Mouse (Mus musculus): ENCODE measurements at regions not wholly inside any gene's neighbourhood (a gene's known extent, or its start where the extent isn't known, plus 50 kb on each side); places are given as distances from the start of the nearest gene placed in this dataset.

DNA sequence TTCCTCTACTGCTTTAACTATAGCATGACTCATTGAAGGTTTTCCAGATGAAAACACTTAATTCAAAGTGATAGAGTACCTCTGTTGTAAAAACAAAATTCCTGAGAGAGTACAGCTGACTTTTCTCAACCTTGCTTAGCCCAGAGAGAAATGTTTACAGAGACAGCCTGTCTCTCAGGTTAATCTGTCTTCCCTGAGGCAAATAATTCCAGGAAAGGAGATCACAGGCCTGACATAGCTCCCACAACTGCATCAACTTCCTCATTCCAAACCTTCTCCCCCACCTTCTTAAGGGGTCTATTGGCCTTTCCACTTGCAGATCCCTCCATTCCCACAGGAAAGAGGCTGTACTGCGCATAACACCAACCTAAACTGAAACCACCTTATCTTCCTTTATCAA lies 586.1 kb upstream of the Impad1 start:
- no peak overlapping the region for H3K4me3 ChIP-seq
- no peaks in the 10 kb centered on the region for H3K9me3 ChIP-seq (replicated peaks)
- WGBS (ENCODE audit: insufficient replicate concordance), result 63% methylated on average over 1 of the region's 1 CpGs
- H3K27me3 ChIP-seq (replicated peaks), result no peaks in the 10 kb centered on the region
- no peak overlapping the region for H3K9ac ChIP-seq
- no peaks in the 10 kb centered on the region for H3K4me1 ChIP-seq
- H3K4me2 ChIP-seq, result no peak overlapping the region
- H3K36me3 ChIP-seq, result no peaks in the 10 kb centered on the region
- ATAC-seq, result no peak
- no peak overlapping the region for H3K27ac ChIP-seq

DNA sequence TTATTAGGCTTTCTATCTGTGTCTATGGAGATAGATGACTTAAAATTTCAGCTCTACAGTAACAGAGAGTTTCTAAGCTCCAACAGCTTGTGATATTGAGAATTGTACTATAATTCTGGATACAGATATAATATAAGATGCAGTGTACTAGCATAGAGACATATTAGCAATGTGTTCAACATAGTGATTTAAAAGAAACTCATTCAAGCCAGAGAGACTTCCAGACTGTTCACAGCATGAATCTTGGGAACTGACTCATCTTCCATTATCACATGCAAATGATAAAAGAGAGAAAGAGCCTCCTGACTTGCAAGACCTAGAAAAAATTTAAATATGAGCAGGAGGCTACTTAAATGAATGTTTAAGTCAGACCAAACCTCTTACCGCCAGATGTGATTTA lies 565.1 kb upstream of the Impad1 start:
- H3K4me3 ChIP-seq, result no peak overlapping the region
- no peaks in the 10 kb centered on the region for H3K4me1 ChIP-seq
- H3K36me3 ChIP-seq, result no peaks in the 10 kb centered on the region
- no peak for ATAC-seq
- H3K27me3 ChIP-seq (replicated peaks), result no peaks in the 10 kb centered on the region
- H3K9ac ChIP-seq, result no peak overlapping the region
- WGBS (ENCODE audit: insufficient replicate concordance), result 78% methylated on average over 1 of the region's 1 CpGs
- no peak overlapping the region for H3K4me2 ChIP-seq
- no peaks in the 10 kb centered on the region for H3K9me3 ChIP-seq (replicated peaks)
- no peak overlapping the region for H3K27ac ChIP-seq

DNA sequence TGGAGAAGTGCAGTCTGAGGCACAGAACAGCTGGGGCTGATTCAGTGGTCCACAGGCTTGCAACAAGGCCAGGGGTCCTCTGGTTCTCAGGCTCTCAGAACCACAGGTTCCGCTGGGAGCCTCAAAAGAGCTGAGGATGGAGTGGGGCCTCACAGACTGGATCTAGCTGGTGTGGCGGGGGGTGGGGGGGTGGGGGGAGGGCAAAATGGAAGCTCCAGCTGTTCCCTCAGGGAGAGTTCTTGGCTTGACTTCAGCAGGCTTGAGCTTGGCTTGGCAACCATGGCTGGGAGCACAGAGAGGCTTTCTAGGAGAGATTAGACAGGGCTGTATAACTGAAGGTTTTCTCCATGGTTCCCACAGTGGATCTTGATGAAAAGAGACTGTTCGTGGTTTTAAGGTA lies 553.1 kb upstream of the Impad1 start:
- no peaks in the 10 kb centered on the region for H3K4me1 ChIP-seq
- no peak overlapping the region for H3K9ac ChIP-seq
- H3K4me3 ChIP-seq, result no peak overlapping the region
- H3K9me3 ChIP-seq (replicated peaks), result no peaks in the 10 kb centered on the region
- no peak for ATAC-seq
- no peaks in the 10 kb centered on the region for H3K36me3 ChIP-seq
- no peak overlapping the region for H3K27ac ChIP-seq
- no peak overlapping the region for H3K4me2 ChIP-seq
- no peaks in the 10 kb centered on the region for H3K27me3 ChIP-seq (replicated peaks)
- WGBS (ENCODE audit: insufficient replicate concordance), result 63% methylated on average over 3 of the region's 3 CpGs

DNA sequence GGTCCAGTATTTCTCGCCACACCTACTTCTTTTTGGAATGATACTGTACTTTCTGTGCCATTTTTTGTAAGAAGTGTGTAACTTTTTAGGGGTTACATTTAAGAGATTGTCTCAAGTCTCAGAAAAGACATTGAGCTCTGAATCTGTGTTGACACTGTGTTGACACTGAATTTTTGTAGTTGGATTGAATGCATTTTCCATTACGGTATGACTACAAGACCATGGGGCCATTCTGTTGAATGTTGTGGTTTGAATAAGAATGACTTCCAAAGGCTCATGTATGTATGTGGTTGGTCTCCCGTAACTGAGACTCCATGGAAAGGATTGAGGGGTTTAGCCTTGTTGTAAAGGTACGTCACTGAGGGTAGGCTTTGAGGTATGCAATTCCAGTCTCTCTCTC lies 551.6 kb upstream of the Impad1 start:
- no peak for ATAC-seq
- H3K9me3 ChIP-seq (replicated peaks), result no peaks in the 10 kb centered on the region
- H3K4me3 ChIP-seq, result no peak overlapping the region
- H3K9ac ChIP-seq, result no peak overlapping the region
- no peaks in the 10 kb centered on the region for H3K27me3 ChIP-seq (replicated peaks)
- no peaks in the 10 kb centered on the region for H3K4me1 ChIP-seq
- no peaks in the 10 kb centered on the region for H3K36me3 ChIP-seq
- 63% methylated on average over 4 of the region's 4 CpGs for WGBS (ENCODE audit: insufficient replicate concordance)
- H3K4me2 ChIP-seq, result no peak overlapping the region
- H3K27ac ChIP-seq, result no peak overlapping the region

DNA sequence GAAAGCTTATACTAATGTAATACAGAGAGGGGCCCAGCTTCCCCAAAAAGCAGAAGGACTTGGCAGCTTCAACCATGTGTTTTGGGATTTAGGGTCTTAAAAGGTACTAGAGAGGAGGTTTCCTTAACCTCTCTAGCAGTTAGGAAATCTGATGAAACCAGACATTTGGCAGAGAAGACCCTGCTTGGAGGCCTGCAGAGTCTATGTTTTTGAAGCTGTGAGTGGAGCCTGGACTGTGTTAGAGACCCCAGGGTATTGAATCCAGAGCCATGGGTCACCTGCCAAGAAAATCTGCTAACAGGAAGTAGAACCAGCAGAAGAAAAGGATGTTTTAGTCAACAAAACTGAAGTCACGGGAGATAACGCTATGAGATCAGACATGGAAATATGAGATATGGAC lies 551.2 kb upstream of the Impad1 start:
- Histone ChIP-seq H3K4me1 (no peaks in the 10 kb centered on the region), H3K9me3 (replicated peaks) (no peaks in the 10 kb centered on the region), H3K36me3 (no peaks in the 10 kb centered on the region), H3K27me3 (replicated peaks) (no peaks in the 10 kb centered on the region), H3K9ac (no peak overlapping the region), H3K4me2 (no peak overlapping the region), H3K4me3 (no peak overlapping the region), H3K27ac (no peak overlapping the region)
- WGBS (ENCODE audit: insufficient replicate concordance), result 68% methylated on average over 2 of the region's 2 CpGs
- no peak for ATAC-seq

DNA sequence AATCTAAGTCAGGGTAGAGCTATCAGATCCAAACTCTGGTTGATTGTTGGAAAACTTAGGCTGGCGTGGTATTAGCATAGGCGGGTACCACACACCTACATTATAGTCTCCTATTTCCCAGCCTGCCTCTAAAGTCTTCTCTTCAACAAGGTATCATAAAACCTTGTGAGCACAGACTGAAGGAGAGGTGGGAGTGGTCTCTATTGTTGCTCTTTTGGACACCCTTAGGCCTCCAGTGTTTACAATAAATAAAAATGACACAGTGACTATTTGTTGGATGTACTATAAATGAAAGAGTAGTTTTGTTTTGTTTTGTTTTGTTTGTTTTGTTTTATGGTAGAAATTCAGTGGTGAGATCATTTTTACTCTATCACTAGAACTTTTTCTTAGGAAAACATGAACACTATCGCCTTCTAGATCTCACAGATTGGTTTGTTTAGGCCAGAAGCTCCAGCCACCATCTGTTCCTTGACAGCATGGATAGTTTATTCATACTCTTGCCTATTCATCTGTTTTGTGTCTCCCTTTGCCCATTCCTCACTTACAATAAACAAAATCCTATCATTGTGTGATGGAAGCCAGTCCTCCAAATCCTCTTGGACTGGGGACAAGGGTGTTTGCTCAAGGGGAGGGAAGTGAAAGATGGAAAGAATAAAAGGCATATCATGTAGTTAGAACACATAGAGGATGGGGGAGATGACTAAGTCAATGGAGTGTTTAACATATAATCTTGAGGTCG lies 544.2 kb upstream of the Impad1 start:
- H3K9me3 ChIP-seq (replicated peaks), result no peaks in the 10 kb centered on the region
- H3K4me1 ChIP-seq, result no peaks in the 10 kb centered on the region
- no peaks in the 10 kb centered on the region for H3K27me3 ChIP-seq (replicated peaks)
- 49% methylated on average over 4 of the region's 4 CpGs for WGBS (ENCODE audit: insufficient replicate concordance)
- no peak overlapping the region for H3K9ac ChIP-seq
- H3K4me3 ChIP-seq, result no peak overlapping the region
- ATAC-seq, result no peak
- H3K36me3 ChIP-seq, result no peaks in the 10 kb centered on the region
- H3K27ac ChIP-seq, result no peak overlapping the region
- no peak overlapping the region for H3K4me2 ChIP-seq

DNA sequence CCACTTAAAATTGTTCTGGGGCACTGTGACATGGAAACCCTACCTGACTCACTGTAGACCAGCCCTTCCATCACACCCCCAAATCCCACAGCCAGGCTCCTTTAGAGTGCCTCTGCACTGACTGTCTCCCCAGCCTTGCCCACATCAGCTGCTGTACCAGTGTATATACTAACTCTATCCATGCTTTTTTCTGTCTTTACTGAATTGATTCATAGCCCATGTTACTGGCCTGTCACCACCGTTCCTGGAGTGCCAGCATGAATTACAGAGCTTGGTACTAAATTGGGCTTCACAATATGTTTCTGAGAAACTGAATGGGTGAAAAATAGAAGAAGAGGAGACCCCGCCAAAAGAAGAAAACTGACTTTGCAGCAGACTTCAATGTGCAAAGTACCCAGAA lies 541.9 kb upstream of the Impad1 start:
- Histone ChIP-seq H3K9me3 (replicated peaks) (no peaks in the 10 kb centered on the region), H3K27me3 (replicated peaks) (no peaks in the 10 kb centered on the region), H3K4me2 (no peak overlapping the region), H3K4me3 (no peak overlapping the region), H3K27ac (no peak overlapping the region), H3K36me3 (no peaks in the 10 kb centered on the region), H3K4me1 (no peaks in the 10 kb centered on the region), H3K9ac (no peak overlapping the region)
- ATAC-seq, result no peak
- 64% methylated on average over 2 of the region's 2 CpGs for WGBS (ENCODE audit: insufficient replicate concordance)

DNA sequence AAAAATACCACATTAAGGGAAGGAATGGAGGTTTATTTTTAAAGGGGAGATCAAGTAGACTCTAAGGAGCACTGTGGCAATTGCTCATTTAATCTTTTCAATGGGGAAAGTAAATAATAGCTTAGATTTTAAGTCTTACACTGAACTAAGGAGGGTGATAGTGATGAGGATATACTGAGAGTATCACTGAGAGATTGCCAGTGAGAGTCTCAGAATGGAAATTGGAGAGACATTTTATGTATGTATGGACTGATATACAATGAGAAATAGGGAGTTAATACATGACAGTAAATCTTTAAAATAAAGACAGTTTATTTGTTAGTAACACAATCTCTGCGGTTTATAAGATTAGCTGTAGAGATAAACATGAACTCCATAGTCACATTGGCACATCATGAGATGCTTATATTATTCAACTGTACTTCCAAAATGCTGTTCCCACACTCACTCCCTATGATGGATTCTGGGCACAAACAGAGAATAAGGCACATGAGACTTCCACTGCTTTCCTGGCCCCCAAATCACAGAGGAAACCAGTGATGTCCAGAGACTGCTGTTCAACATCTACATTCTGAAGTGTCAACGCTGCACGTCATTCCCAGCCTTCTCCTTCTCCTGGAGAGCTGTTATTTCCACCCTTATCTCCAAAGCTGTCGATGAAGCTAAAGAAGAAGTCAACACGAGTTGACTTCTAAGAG lies 535.5 kb upstream of the Impad1 start:
- Histone ChIP-seq H3K36me3 (no peaks in the 10 kb centered on the region), H3K9ac (no peak overlapping the region), H3K27me3 (replicated peaks) (no peaks in the 10 kb centered on the region), H3K9me3 (replicated peaks) (no peaks in the 10 kb centered on the region), H3K4me3 (no peak overlapping the region), H3K4me1 (no peaks in the 10 kb centered on the region), H3K27ac (no peak overlapping the region), H3K4me2 (no peak overlapping the region)
- no peak for ATAC-seq
- WGBS (ENCODE audit: insufficient replicate concordance), result 26% methylated on average over 5 of the region's 5 CpGs

DNA sequence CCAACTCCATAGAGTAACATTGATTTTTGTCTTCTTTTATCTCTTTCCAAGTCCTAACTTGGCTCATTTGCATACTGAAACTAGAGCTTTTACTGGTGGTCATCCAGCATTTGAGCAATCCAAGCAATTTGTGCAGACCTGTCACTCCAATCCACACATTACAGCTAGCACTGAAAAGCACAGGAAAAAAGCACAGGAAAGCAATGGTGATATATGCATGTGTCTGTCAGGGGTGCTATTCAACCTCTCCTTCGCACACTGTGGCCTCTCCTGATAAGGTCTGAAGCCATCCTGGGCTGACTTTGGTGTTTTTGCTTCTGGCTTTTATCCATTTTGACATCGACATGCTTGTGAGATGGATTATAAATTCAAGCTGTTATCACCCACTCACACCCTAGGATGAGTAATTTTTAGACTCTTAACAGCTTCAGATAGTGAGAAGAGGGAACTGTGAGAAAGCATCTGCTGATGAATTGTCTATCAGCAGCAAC lies 534.1 kb upstream of the Impad1 start:
- Histone ChIP-seq H3K9ac (no peak overlapping the region), H3K9me3 (replicated peaks) (no peaks in the 10 kb centered on the region), H3K4me3 (no peak overlapping the region), H3K36me3 (no peaks in the 10 kb centered on the region), H3K4me1 (no peaks in the 10 kb centered on the region), H3K27ac (no peak overlapping the region), H3K27me3 (replicated peaks) (no peaks in the 10 kb centered on the region), H3K4me2 (no peak overlapping the region)
- WGBS (ENCODE audit: insufficient replicate concordance), result 24% methylated on average over 2 of the region's 2 CpGs
- peak; percentile 71 for ATAC-seq

DNA sequence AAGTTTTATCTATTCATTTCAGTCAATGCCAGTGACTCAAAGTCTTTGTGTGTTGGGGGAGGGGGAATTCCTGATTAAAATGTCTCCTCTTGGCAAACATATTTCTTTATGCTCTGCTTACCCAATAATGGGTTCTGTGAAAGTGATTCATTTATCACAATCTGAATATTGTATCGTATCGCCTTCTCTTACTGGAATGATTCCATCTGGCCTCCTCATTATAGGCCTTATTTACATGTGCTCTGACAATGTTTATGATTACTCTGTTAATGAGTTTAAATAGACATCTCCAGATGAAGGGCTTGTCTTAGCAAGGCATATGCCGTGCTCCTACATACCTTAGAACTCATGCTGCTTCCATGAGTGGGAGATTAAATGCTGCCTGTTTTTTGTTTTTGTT lies 508.3 kb upstream of the Impad1 start:
- no peaks in the 10 kb centered on the region for H3K36me3 ChIP-seq
- no peak overlapping the region for H3K4me2 ChIP-seq
- no peaks in the 10 kb centered on the region for H3K9me3 ChIP-seq (replicated peaks)
- H3K27me3 ChIP-seq (replicated peaks), result no peaks in the 10 kb centered on the region
- 66% methylated on average over 3 of the region's 3 CpGs for WGBS (ENCODE audit: insufficient replicate concordance)
- ATAC-seq, result no peak
- no peaks in the 10 kb centered on the region for H3K4me1 ChIP-seq
- H3K4me3 ChIP-seq, result no peak overlapping the region
- H3K9ac ChIP-seq, result no peak overlapping the region
- no peak overlapping the region for H3K27ac ChIP-seq

DNA sequence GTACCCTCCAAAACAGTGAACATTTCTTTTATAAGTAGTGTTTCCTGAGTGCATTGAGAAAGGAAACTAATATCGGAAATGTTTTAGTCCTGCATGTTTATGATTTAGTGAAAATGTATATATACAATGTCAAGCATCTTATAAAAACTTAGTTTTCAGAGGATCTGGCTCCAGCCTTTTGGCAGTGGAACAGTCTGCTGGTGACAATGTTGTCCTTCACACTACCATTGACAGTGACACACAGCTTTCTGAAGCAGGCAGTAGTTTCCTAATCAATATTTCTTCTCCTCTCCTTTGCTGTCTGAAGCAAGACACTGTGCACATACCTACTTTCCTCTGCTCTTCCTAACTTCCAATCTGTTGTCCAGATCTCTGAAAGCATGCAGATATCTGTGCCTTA lies 507.9 kb upstream of the Impad1 start:
- H3K9me3 ChIP-seq (replicated peaks), result no peaks in the 10 kb centered on the region
- no peak overlapping the region for H3K4me3 ChIP-seq
- no peaks in the 10 kb centered on the region for H3K27me3 ChIP-seq (replicated peaks)
- H3K27ac ChIP-seq, result no peak overlapping the region
- ATAC-seq, result no peak
- no peaks in the 10 kb centered on the region for H3K36me3 ChIP-seq
- 68% methylated on average over 1 of the region's 1 CpGs for WGBS (ENCODE audit: insufficient replicate concordance)
- H3K4me1 ChIP-seq, result no peaks in the 10 kb centered on the region
- H3K9ac ChIP-seq, result no peak overlapping the region
- no peak overlapping the region for H3K4me2 ChIP-seq

DNA sequence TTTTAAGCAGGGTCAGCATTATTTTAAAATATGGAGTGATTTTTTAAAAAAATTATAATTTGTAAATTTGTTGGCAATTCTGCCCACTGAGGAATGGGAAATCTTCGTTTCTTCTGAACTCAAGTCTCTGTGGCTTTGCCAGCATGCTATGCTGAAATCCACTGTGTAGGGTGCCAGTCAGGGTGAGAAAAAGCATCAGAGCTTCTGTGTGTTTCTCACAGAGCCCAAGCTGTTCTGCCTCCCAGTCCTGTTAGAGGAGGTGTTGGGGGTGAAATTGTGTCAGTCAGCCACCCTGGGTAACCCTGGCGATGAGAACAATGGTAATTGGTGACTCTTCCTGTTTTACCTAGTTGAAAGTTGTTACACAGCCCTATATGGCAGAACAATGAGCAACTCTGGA lies 506.1 kb upstream of the Impad1 start:
- H3K27me3 ChIP-seq (replicated peaks), result no peaks in the 10 kb centered on the region
- no peaks in the 10 kb centered on the region for H3K4me1 ChIP-seq
- H3K9ac ChIP-seq, result no peak overlapping the region
- no peaks in the 10 kb centered on the region for H3K36me3 ChIP-seq
- no peak overlapping the region for H3K4me2 ChIP-seq
- no peak overlapping the region for H3K27ac ChIP-seq
- no peaks in the 10 kb centered on the region for H3K9me3 ChIP-seq (replicated peaks)
- 45% methylated on average over 2 of the region's 2 CpGs for WGBS (ENCODE audit: insufficient replicate concordance)
- no peak overlapping the region for H3K4me3 ChIP-seq
- ATAC-seq, result no peak
